Mouse (Mus musculus) ZHBTc4 (cell line): Measurements from ENCODE around the gene Stil.
A peak's percentile ranks its signal among the peaks of the same experiment; 100 is the strongest.

ENCODE experiments used
- DNase-seq: peaks from one replicate; pipeline ENCODE4 v3.0.0-alpha.2; 2011; ENCODE audit warnings: low read depth, low spot score

Stil gene

DNA sequence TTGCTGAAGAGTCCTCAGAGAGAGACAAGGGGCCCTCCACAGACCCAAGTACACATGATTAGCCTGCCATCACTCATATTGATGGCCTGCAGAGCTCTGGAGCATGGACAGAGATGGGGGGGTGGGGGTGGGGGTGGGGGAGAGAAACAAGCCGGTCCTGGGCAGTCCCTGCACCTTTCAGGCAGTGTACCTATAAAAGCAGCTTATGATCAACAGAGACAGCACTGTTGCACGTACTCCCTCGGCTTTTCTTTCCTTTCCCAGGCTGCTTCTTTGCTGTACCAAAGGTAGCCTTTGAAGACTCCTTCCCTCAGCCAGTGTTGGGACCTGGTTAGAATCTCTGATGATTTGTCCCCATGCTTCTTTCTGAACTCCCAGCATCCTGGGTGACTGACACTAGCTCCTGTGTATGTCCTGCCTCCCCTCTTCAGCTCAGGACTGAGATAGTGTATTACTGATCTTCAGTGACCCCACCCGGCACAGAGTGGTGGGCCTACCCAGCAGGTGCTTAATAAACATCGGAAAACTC, 79.9 kb downstream of the Stil start:
- DNase-seq = no peak

DNA sequence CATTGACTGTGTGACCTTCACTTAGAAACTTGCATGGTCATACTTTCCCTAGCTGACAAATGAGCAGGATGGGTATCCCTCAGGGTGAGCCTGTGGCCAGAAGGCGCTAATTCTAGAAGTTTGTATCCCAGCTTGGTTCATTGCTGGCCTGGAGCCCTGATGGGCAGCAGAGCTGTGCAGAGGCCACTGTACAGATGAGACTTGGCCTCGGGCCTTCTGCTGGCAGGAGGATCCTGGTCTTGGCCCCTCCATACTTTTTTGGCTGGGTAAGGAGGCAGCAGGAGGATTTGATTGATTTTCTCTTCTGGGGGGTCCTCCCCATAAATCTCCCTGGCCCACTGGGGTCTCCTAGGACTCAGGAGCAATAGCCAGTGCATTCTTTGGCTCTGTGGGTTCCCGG, 83.1 kb downstream of the Stil start:
- DNase-seq = no peak

DNA sequence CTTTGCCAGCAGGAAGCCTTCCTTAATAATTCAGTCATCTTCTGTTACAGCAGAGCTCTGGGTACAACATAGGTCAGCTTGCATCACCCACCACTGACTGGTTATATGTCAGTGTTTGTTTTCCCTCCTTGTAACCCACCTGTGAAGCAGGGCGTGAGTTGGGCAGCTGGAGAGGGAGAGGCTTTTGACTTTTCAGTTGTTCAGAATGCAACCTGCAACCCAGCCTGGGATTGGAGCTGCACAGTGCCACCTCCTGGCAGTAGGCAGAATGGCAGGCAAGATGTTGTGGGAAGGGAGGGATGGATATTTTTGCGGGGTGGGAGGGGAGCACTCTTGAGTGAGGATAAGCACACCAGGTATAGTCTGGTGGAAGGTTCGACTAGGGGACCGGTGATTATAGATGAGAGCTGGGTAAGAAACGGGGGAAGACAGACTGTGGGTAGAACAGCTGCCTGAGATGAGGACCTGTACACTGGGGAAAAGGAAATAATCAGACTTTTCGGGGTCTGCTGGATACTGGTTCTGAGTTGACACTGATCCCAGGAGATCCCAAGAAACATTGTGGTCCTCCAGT, 85.7 kb downstream of the Stil start:
- DNase-seq = peak; percentile 73

DNA sequence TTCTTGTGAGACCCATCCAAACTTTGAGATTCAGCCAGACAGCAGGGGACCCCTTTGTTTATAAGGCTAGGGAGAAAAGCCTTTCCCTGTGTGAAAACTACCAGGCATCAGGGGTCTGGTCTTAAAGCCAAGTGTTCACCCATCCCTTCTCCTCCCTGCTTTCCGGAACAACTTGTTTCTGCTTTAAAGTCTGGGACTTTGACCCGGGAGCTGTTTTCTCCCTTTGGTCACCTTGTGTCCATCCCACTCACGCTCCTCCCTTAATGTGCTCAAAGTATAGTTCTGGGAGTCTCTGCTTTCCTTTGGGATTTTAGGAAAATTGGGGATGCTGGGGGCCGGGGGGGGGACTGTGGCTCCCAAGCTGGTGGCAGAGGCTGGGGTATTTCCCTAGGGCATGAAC, 86.3 kb downstream of the Stil start:
- no peak for DNase-seq

DNA sequence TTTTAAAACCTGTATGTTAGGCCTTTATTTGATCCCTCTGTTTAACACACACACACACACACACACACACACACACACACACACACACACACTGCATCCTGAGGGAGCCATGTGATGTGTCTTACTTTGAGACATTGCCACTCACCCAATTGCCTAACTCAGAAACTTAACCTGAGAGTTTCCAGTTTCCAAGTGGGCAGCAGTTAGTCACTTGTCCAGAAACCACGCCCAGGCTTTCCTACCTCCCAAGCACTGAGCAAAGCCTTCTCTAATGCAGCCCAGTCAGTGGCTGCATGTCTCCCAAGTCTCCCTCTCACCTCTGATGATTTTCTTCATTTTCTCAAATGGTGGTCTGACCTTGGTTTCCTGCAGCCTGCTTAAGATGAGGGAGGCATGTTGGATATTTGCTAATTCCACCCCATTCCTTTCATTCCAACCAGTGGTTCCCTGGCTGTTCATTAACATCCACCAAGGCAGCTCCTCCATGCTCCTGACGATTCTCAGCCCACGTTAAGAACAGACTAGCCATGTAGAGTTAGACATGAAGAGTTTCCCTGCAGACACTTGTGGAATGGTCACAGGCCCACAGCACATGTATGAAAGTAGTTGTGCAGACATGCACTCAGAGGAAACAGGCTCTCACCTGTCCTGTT, 86.9 kb downstream of the Stil start:
- no peak for DNase-seq

DNA sequence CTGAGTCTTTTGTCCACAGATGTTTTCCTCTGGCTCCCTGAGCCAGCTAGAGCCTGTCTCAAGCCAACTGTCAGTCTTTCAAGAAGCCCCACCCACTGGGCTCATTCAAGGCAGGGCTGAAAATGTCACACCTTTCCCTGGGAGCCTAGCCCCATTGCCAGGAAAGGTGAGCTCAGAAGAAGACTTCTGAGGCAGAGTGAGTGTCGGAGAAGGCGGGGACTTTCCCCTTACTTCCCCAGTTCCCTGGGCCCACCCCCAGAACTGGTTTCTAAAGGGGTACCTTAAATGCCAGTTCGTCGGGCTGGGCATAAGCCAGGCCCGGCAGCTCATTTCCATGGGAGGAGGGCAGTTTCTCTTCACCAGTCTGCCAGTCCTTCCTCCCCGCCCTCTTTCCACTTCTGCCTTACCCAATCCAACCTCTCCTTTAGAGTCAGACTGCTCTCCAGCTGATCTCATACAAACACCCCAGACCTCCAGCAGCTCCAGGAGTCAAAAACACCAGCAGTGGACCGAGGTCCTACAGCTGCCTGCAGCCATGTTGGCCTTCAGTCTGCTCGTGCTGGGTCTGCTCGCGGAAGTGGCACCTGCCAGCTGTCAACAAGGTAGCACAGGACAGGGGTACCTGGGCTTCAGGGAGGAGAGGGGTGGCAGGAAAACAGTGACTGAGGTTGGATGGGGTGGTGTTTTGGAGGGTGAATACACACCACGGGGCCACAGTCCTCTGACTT, 88.8 kb downstream of the Stil start, which contains the start of gene Pdzk1ip1:
TSS of gene Pdzk1ip1 (plus strand) at position 98 of the 728 bp plus-strand sequence.
- DNase-seq = peak; percentile 55

DNA sequence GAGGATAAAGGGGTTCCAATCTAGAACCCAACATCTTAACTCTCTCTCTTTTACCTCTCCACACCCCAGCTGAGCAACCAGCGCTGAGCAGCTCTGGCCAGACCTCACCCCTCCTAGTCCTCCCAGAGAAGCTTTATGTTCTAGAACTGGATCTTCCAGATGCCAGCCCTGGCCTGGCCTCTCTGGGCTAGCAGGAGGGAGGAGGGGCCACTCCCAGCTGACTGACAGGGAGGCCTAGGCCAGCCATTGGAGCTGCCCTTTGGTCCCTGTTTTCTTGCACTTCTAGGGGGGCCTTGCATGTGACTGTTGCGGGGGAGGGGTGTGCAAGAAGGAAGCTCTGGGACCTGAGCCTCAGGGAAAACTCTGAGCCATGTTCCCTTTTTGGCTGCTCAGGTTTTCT, 90.6 kb downstream of the Stil start:
- DNase-seq = no peak

DNA sequence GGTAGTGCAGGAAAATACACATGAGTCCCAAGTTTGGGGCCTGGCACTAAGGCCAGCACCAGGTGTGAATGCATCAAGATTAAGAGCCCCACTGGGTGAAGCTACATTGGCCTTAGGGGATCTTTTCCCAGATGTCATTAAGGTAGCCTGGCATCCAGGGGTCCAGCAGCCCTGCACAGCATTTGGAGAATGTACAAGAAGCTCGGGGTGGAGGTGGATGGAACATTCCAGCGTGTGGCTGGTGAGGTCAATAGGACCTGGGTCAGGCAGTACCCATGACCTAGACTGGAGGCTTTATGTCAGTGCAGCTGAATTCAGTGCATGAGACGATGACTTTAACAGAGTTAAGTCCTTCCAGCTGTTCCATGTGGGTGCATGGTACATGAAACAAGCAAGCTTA, 91.8 kb downstream of the Stil start:
- no peak for DNase-seq
